Mouse (Mus musculus): Measurements from ENCODE around the gene Serpina3n. TPM values are rescaled to one million over a fixed set of nuclear protein-coding genes. Genes with fewer than 3 reads are reported as not detected.
"Not testable (repeated sequence)": the region's sequence is repeated elsewhere in the genome, so short reads cannot be mapped to it uniquely, and the experiment has no call there.

Gene Serpina3n
- polyA plus RNA-seq, 1 experiment from 2014 or later, result 0.10 TPM

GRCm38 (mm10) chr12:104440087-104440760, 33.7 kb downstream of the Serpina3n start:
- H3K36me3 ChIP-seq (replicated peaks; ENCODE audit: control insufficient read depth, insufficient read depth, low read depth, low read length), result no peaks in the 10 kb centered on the region
- H3K4me3 ChIP-seq (ENCODE audit: low read depth, low read length), result no peak overlapping the region
- 9% methylated on average over 22 of the region's 22 CpGs for WGBS
- H3K4me1 ChIP-seq (ENCODE audit: control insufficient read depth, insufficient read depth, low read length), result no peaks in the 10 kb centered on the region
- DNase-seq (ENCODE audit: low spot score) (peak; percentile 93), ATAC-seq (replicated peaks; ENCODE audit: insufficient number of reproducible peaks, low FRiP score, low TSS enrichment, low read depth) (peak; percentile 76)
- no peaks in the 10 kb centered on the region for H3K9me3 ChIP-seq (replicated peaks; ENCODE audit: control insufficient read depth, low read length)
- 0 out of 2 replicates have a peak overlapping the region, but pooled peaks have one; percentile 28 for H3K9ac ChIP-seq (replicated peaks; ENCODE audit: low read length)
- H3K4me2 ChIP-seq (ENCODE audit: low read depth, low read length), result no peak overlapping the region
- H3K27me3 ChIP-seq (ENCODE audit: control insufficient read depth, insufficient read depth, low read length), result no peaks in the 10 kb centered on the region
- no peak overlapping the region for H3K27ac ChIP-seq (replicated peaks; ENCODE audit: low read depth, low read length)

- DNase-seq (ENCODE audit: low spot score) (no peak), ATAC-seq (replicated peaks; ENCODE audit: insufficient number of reproducible peaks, low FRiP score, low TSS enrichment, low read depth) (no peak)
- H3K4me3 ChIP-seq (ENCODE audit: low read depth, low read length), result no peak overlapping the region
- H3K36me3 ChIP-seq (replicated peaks; ENCODE audit: control insufficient read depth, insufficient read depth, low read depth, low read length), result no peaks in the 10 kb centered on the region
- H3K9me3 ChIP-seq (replicated peaks; ENCODE audit: control insufficient read depth, low read length), result no peaks in the 10 kb centered on the region
- WGBS, result 84% methylated on average over 11 of the region's 11 CpGs
- no peaks in the 10 kb centered on the region for H3K27me3 ChIP-seq (ENCODE audit: control insufficient read depth, insufficient read depth, low read length)
- H3K4me2 ChIP-seq (ENCODE audit: low read depth, low read length), result no peak overlapping the region
- H3K27ac ChIP-seq (replicated peaks; ENCODE audit: low read depth, low read length), result no peak overlapping the region
- no peaks in the 10 kb centered on the region; the same call in 1 of the 2 replicates for H3K4me1 ChIP-seq (ENCODE audit: control insufficient read depth, insufficient read depth, low read length)
- H3K9ac ChIP-seq (replicated peaks; ENCODE audit: low read length), result no peak overlapping the region
Measured at GRCm38 (mm10) chr12:104443716-104444115, 37.2 kb downstream of the Serpina3n start.

- not testable (repeated sequence) for H3K9ac ChIP-seq (replicated peaks; ENCODE audit: low read length); H3K27ac ChIP-seq (replicated peaks; ENCODE audit: low read depth, low read length); H3K4me2 ChIP-seq (ENCODE audit: low read depth, low read length); H3K4me3 ChIP-seq (ENCODE audit: low read depth, low read length); H3K27me3 ChIP-seq (ENCODE audit: control insufficient read depth, insufficient read depth, low read length); H3K36me3 ChIP-seq (replicated peaks; ENCODE audit: control insufficient read depth, insufficient read depth, low read depth, low read length); ATAC-seq (replicated peaks; ENCODE audit: insufficient number of reproducible peaks, low FRiP score, low TSS enrichment, low read depth); H3K4me1 ChIP-seq (ENCODE audit: control insufficient read depth, insufficient read depth, low read length); H3K9me3 ChIP-seq (replicated peaks; ENCODE audit: control insufficient read depth, low read length)
- WGBS, result 48% methylated on average over 25 of the region's 25 CpGs
- peak; percentile 73 for DNase-seq (ENCODE audit: low spot score)
Measured at GRCm38 (mm10) chr12:104447056-104447455, 40.5 kb downstream of the Serpina3n start.

- Histone ChIP-seq H3K4me1 (ENCODE audit: control insufficient read depth, insufficient read depth, low read length) (no peaks in the 10 kb centered on the region; the same call in 1 of the 2 replicates), H3K4me3 (ENCODE audit: low read depth, low read length) (no peak overlapping the region), H3K27ac (replicated peaks; ENCODE audit: low read depth, low read length) (no peak overlapping the region), H3K36me3 (replicated peaks; ENCODE audit: control insufficient read depth, insufficient read depth, low read depth, low read length) (no peaks in the 10 kb centered on the region), H3K9ac (replicated peaks; ENCODE audit: low read length) (no peak overlapping the region), H3K4me2 (ENCODE audit: low read depth, low read length) (no peak overlapping the region), H3K9me3 (replicated peaks; ENCODE audit: control insufficient read depth, low read length) (no peaks in the 10 kb centered on the region), H3K27me3 (ENCODE audit: control insufficient read depth, insufficient read depth, low read length) (no peaks in the 10 kb centered on the region)
- DNase-seq (ENCODE audit: low spot score), result peak; percentile 71
- ATAC-seq (replicated peaks; ENCODE audit: insufficient number of reproducible peaks, low FRiP score, low TSS enrichment, low read depth), result no peak
- WGBS, result 31% methylated on average over 13 of the region's 13 CpGs
Measured at GRCm38 (mm10) chr12:104448099-104448498, 41.6 kb downstream of the Serpina3n start.

GRCm38 (mm10) chr12:104450257-104450656, 43.7 kb downstream of the Serpina3n start:
- DNase-seq (ENCODE audit: low spot score), result no peak
- H3K4me2 ChIP-seq (ENCODE audit: low read depth, low read length), result no peak overlapping the region
- no peaks in the 10 kb centered on the region; the same call in 1 of the 2 replicates for H3K4me1 ChIP-seq (ENCODE audit: control insufficient read depth, insufficient read depth, low read length)
- H3K36me3 ChIP-seq (replicated peaks; ENCODE audit: control insufficient read depth, insufficient read depth, low read depth, low read length), result no peaks in the 10 kb centered on the region
- no peak overlapping the region for H3K4me3 ChIP-seq (ENCODE audit: low read depth, low read length)
- H3K27ac ChIP-seq (replicated peaks; ENCODE audit: low read depth, low read length), result no peak overlapping the region
- no peaks in the 10 kb centered on the region for H3K27me3 ChIP-seq (ENCODE audit: control insufficient read depth, insufficient read depth, low read length)
- WGBS, result 65% methylated on average over 10 of the region's 10 CpGs
- no peak for ATAC-seq (replicated peaks; ENCODE audit: insufficient number of reproducible peaks, low FRiP score, low TSS enrichment, low read depth)
- no peaks in the 10 kb centered on the region for H3K9me3 ChIP-seq (replicated peaks; ENCODE audit: control insufficient read depth, low read length)
- no peak overlapping the region for H3K9ac ChIP-seq (replicated peaks; ENCODE audit: low read length)

- Histone ChIP-seq H3K9ac (replicated peaks; ENCODE audit: low read length) (no peak overlapping the region), H3K36me3 (replicated peaks; ENCODE audit: control insufficient read depth, insufficient read depth, low read depth, low read length) (no peaks in the 10 kb centered on the region), H3K4me1 (ENCODE audit: control insufficient read depth, insufficient read depth, low read length) (no peaks in the 10 kb centered on the region), H3K27ac (replicated peaks; ENCODE audit: low read depth, low read length) (no peak overlapping the region), H3K4me2 (ENCODE audit: low read depth, low read length) (no peak overlapping the region), H3K9me3 (replicated peaks; ENCODE audit: control insufficient read depth, low read length) (no peaks in the 10 kb centered on the region), H3K27me3 (ENCODE audit: control insufficient read depth, insufficient read depth, low read length) (no peaks in the 10 kb centered on the region), H3K4me3 (ENCODE audit: low read depth, low read length) (no peak overlapping the region)
- ATAC-seq (replicated peaks; ENCODE audit: insufficient number of reproducible peaks, low FRiP score, low TSS enrichment, low read depth) (no peak), DNase-seq (ENCODE audit: low spot score) (no peak)
- WGBS, result 55% methylated on average over 1 of the region's 1 CpGs
Measured at GRCm38 (mm10) chr12:104453002-104453401, 46.5 kb downstream of the Serpina3n start.

- Histone ChIP-seq H3K4me2 (ENCODE audit: low read depth, low read length) (no peak overlapping the region), H3K27ac (replicated peaks; ENCODE audit: low read depth, low read length) (no peak overlapping the region), H3K4me3 (ENCODE audit: low read depth, low read length) (no peak overlapping the region), H3K9ac (replicated peaks; ENCODE audit: low read length) (no peak overlapping the region), H3K9me3 (replicated peaks; ENCODE audit: control insufficient read depth, low read length) (no peaks in the 10 kb centered on the region), H3K36me3 (replicated peaks; ENCODE audit: control insufficient read depth, insufficient read depth, low read depth, low read length) (no peaks in the 10 kb centered on the region), H3K4me1 (ENCODE audit: control insufficient read depth, insufficient read depth, low read length) (peaks cover 3% of the 10 kb centered on the region; the same call in 1 of the 2 replicates), H3K27me3 (ENCODE audit: control insufficient read depth, insufficient read depth, low read length) (no peaks in the 10 kb centered on the region)
- WGBS, result 52% methylated on average over 6 of the region's 6 CpGs
- ATAC-seq (replicated peaks; ENCODE audit: insufficient number of reproducible peaks, low FRiP score, low TSS enrichment, low read depth) (no peak), DNase-seq (ENCODE audit: low spot score) (peak; percentile 42)
Measured at GRCm38 (mm10) chr12:104459377-104459776, 52.8 kb downstream of the Serpina3n start.

GRCm38 (mm10) chr12:104461372-104461771, 54.8 kb downstream of the Serpina3n start:
- ATAC-seq (replicated peaks; ENCODE audit: insufficient number of reproducible peaks, low FRiP score, low TSS enrichment, low read depth) (no peak), DNase-seq (ENCODE audit: low spot score) (peak; percentile 58)
- H3K9me3 ChIP-seq (replicated peaks; ENCODE audit: control insufficient read depth, low read length), result no peaks in the 10 kb centered on the region
- no peak overlapping the region for H3K4me3 ChIP-seq (ENCODE audit: low read depth, low read length)
- H3K36me3 ChIP-seq (replicated peaks; ENCODE audit: control insufficient read depth, insufficient read depth, low read depth, low read length), result no peaks in the 10 kb centered on the region
- no peaks in the 10 kb centered on the region for H3K27me3 ChIP-seq (ENCODE audit: control insufficient read depth, insufficient read depth, low read length)
- H3K27ac ChIP-seq (replicated peaks; ENCODE audit: low read depth, low read length), result no peak overlapping the region
- 15% methylated on average over 8 of the region's 8 CpGs for WGBS
- peaks cover 3% of the 10 kb centered on the region; the same call in 1 of the 2 replicates for H3K4me1 ChIP-seq (ENCODE audit: control insufficient read depth, insufficient read depth, low read length)
- H3K9ac ChIP-seq (replicated peaks; ENCODE audit: low read length), result peak overlapping the region; percentile 32
- no peak overlapping the region for H3K4me2 ChIP-seq (ENCODE audit: low read depth, low read length)
